In genomic region chr9:75262235-75262826, GRCm38 (mm10) we compare ENCODE assay signal across 1 mouse cellular context.
TF ChIP-seq lines count a peak whose summit lies in the region.

No protein-coding gene starts in this region.

TF ChIP-seq in MEL, 35 proteins besides CTCF, POLR2A, EP300 and RAD21 (continued from another document):
- TF ChIP-seq BHLHE40 (IDR thresholded peaks at IDR 0.05; ENCODE audit: borderline replicate concordance, low read depth, low read length), result peak; percentile 60; the same call in 1 of the 2 replicates
- TF ChIP-seq E2F4 (IDR thresholded peaks at IDR 0.05; ENCODE audit: borderline replicate concordance, low read depth, low read length), result no peak
- no peak for TF ChIP-seq CHD1 (IDR thresholded peaks at IDR 0.05; ENCODE audit: low read depth, low read length)
- TF ChIP-seq ZMIZ1 (IDR thresholded peaks at IDR 0.05; ENCODE audit: low read depth, low read length), result no peak; the same call in 1 of the 2 replicates
- peak; percentile 91 for TF ChIP-seq ETS1 (IDR thresholded peaks at IDR 0.05; ENCODE audit: low read depth, low read length)
TF ChIP-seq in MEL: peak in this region for 21.
